Mouse (Mus musculus): ENCODE results near the gene Vezf1. TPM values are rescaled to one million over a fixed set of nuclear protein-coding genes. Genes with fewer than 3 reads are reported as not detected.

Vezf1 gene
- polyA plus RNA-seq, 1 experiment from 2014 or later: 26.2 TPM

- Histone ChIP-seq H3K27me3 (ENCODE audit: control insufficient read depth, insufficient read depth, low read length) (no peaks in the 10 kb centered on the region), H3K4me2 (ENCODE audit: low read length) (no peak overlapping the region), H3K9me3 (ENCODE audit: control insufficient read depth, low read length) (no peaks in the 10 kb centered on the region), H3K36me3 (ENCODE audit: control insufficient read depth, insufficient read depth, low read length) (peaks cover 63% of the 10 kb centered on the region), H3K4me1 (ENCODE audit: control insufficient read depth in 2 of 2, insufficient read depth in 2 of 2, low read length in 2 of 2) (peaks cover 4 to 17% of the 10 kb centered on the region in 2 experiments; a peak in 3 of 4 replicates), H3K27ac (replicated peaks in 1 of 2; ENCODE audit: control insufficient read depth in 1 of 2, insufficient read depth in 1 of 2, low read depth in 2 of 2, low read length in 2 of 2) (no peak overlapping the region), H3K4me3 (ENCODE audit: control insufficient read depth in 1 of 2, insufficient read depth in 1 of 2, low read depth in 1 of 2, low read length in 2 of 2) (no peak overlapping the region), H3K9ac (ENCODE audit: low read length) (no peak overlapping the region)
- no peak for ATAC-seq (ENCODE audit: insufficient number of reproducible peaks, insufficient read depth, low FRiP score, low read depth)
- 56% methylated on average over 6 of the region's 6 CpGs for WGBS
Measured at GRCm38 (mm10) chr11:88083699-88084098, 15.6 kb downstream of the Vezf1 start.

GRCm38 (mm10) chr11:88086737-88087627 is 18.9 kb downstream of the Vezf1 start:
- peak overlapping the region; percentile 65 for H3K9ac ChIP-seq (ENCODE audit: low read length)
- peak overlapping the region; percentile 76 for H3K4me2 ChIP-seq (ENCODE audit: low read length)
- peak overlapping the region; percentile 35 to 36 for H3K4me3 ChIP-seq (ENCODE audit: control insufficient read depth in 1 of 2, insufficient read depth in 1 of 2, low read depth in 1 of 2, low read length in 2 of 2)
- peaks cover 30% of the 10 kb centered on the region for H3K36me3 ChIP-seq (ENCODE audit: control insufficient read depth, insufficient read depth, low read length)
- no peaks in the 10 kb centered on the region for H3K27me3 ChIP-seq (ENCODE audit: control insufficient read depth, insufficient read depth, low read length)
- H3K4me1 ChIP-seq (ENCODE audit: control insufficient read depth in 2 of 2, insufficient read depth in 2 of 2, low read length in 2 of 2): peaks cover 4 to 17% of the 10 kb centered on the region in 2 experiments; a peak in 3 of 4 replicates
- 4% methylated on average over 25 of the region's 25 CpGs for WGBS
- H3K27ac ChIP-seq (replicated peaks in 1 of 2; ENCODE audit: control insufficient read depth in 1 of 2, insufficient read depth in 1 of 2, low read depth in 2 of 2, low read length in 2 of 2): peak overlapping the region; percentile 63 to 78
- ATAC-seq (ENCODE audit: insufficient number of reproducible peaks, insufficient read depth, low FRiP score, low read depth): peak; percentile 95
- no peaks in the 10 kb centered on the region for H3K9me3 ChIP-seq (ENCODE audit: control insufficient read depth, low read length)

GRCm38 (mm10) chr11:88089150-88089549 is 21.1 kb downstream of the Vezf1 start:
- peaks cover 10% of the 10 kb centered on the region; the same call in 1 of the 2 replicates for H3K36me3 ChIP-seq (ENCODE audit: control insufficient read depth, insufficient read depth, low read length)
- H3K9me3 ChIP-seq (ENCODE audit: control insufficient read depth, low read length): no peaks in the 10 kb centered on the region
- ATAC-seq (ENCODE audit: insufficient number of reproducible peaks, insufficient read depth, low FRiP score, low read depth): no peak
- WGBS: 45% methylated on average over 5 of the region's 5 CpGs
- H3K27me3 ChIP-seq (ENCODE audit: control insufficient read depth, insufficient read depth, low read length): no peaks in the 10 kb centered on the region
- no peak overlapping the region for H3K9ac ChIP-seq (ENCODE audit: low read length)
- no peak overlapping the region for H3K4me3 ChIP-seq (ENCODE audit: control insufficient read depth in 1 of 2, insufficient read depth in 1 of 2, low read depth in 1 of 2, low read length in 2 of 2)
- no peak overlapping the region for H3K27ac ChIP-seq (replicated peaks in 1 of 2; ENCODE audit: control insufficient read depth in 1 of 2, insufficient read depth in 1 of 2, low read depth in 2 of 2, low read length in 2 of 2)
- H3K4me2 ChIP-seq (ENCODE audit: low read length): no peak overlapping the region
- peaks cover 4 to 14% of the 10 kb centered on the region in 2 experiments; a peak in 3 of 4 replicates for H3K4me1 ChIP-seq (ENCODE audit: control insufficient read depth in 2 of 2, insufficient read depth in 2 of 2, low read length in 2 of 2)

- ATAC-seq (ENCODE audit: insufficient number of reproducible peaks, insufficient read depth, low FRiP score, low read depth): no peak
- WGBS: 72% methylated on average over 5 of the region's 5 CpGs
- Histone ChIP-seq H3K9ac (ENCODE audit: low read length) (no peak overlapping the region), H3K36me3 (ENCODE audit: control insufficient read depth, insufficient read depth, low read length) (peaks cover 4% of the 10 kb centered on the region; the same call in 1 of the 2 replicates), H3K4me2 (ENCODE audit: low read length) (no peak overlapping the region), H3K9me3 (ENCODE audit: control insufficient read depth, low read length) (no peaks in the 10 kb centered on the region), H3K4me1 (ENCODE audit: control insufficient read depth in 2 of 2, insufficient read depth in 2 of 2, low read length in 2 of 2) (peaks cover 4 to 14% of the 10 kb centered on the region in 2 experiments; a peak in 3 of 4 replicates), H3K27ac (replicated peaks in 1 of 2; ENCODE audit: control insufficient read depth in 1 of 2, insufficient read depth in 1 of 2, low read depth in 2 of 2, low read length in 2 of 2) (no peak overlapping the region), H3K4me3 (ENCODE audit: control insufficient read depth in 1 of 2, insufficient read depth in 1 of 2, low read depth in 1 of 2, low read length in 2 of 2) (no peak overlapping the region), H3K27me3 (ENCODE audit: control insufficient read depth, insufficient read depth, low read length) (no peaks in the 10 kb centered on the region)
Measured at GRCm38 (mm10) chr11:88090293-88090692, 22.2 kb downstream of the Vezf1 start.

- Histone ChIP-seq H3K4me2 (ENCODE audit: low read length) (no peak overlapping the region), H3K9me3 (ENCODE audit: control insufficient read depth, low read length) (no peaks in the 10 kb centered on the region), H3K36me3 (ENCODE audit: control insufficient read depth, insufficient read depth, low read length) (no peaks in the 10 kb centered on the region), H3K27ac (replicated peaks in 1 of 2; ENCODE audit: control insufficient read depth in 1 of 2, insufficient read depth in 1 of 2, low read depth in 2 of 2, low read length in 2 of 2) (no peak overlapping the region), H3K4me1 (ENCODE audit: control insufficient read depth in 2 of 2, insufficient read depth in 2 of 2, low read length in 2 of 2) (peaks cover 3 to 12% of the 10 kb centered on the region in 2 experiments; a peak in 3 of 4 replicates), H3K4me3 (ENCODE audit: control insufficient read depth in 1 of 2, insufficient read depth in 1 of 2, low read depth in 1 of 2, low read length in 2 of 2) (no peak overlapping the region), H3K27me3 (ENCODE audit: control insufficient read depth, insufficient read depth, low read length) (no peaks in the 10 kb centered on the region), H3K9ac (ENCODE audit: low read length) (no peak overlapping the region)
- no peak for ATAC-seq (ENCODE audit: insufficient number of reproducible peaks, insufficient read depth, low FRiP score, low read depth)
- WGBS: 55% methylated on average over 1 of the region's 1 CpGs
Measured at GRCm38 (mm10) chr11:88091949-88092348, 23.9 kb downstream of the Vezf1 start.

GRCm38 (mm10) chr11:88097173-88097572 is 29.1 kb downstream of the Vezf1 start:
- H3K9me3 ChIP-seq (ENCODE audit: control insufficient read depth, low read length): no peaks in the 10 kb centered on the region
- no peak for ATAC-seq (ENCODE audit: insufficient number of reproducible peaks, insufficient read depth, low FRiP score, low read depth)
- WGBS: 8% methylated on average over 4 of the region's 4 CpGs
- no peak overlapping the region; the same call in 1 of the 2 replicates for H3K9ac ChIP-seq (ENCODE audit: low read length)
- H3K4me3 ChIP-seq (ENCODE audit: control insufficient read depth in 1 of 2, insufficient read depth in 1 of 2, low read depth in 1 of 2, low read length in 2 of 2): no peak overlapping the region
- H3K4me2 ChIP-seq (ENCODE audit: low read length): peak overlapping the region; percentile 92
- no peaks in the 10 kb centered on the region for H3K36me3 ChIP-seq (ENCODE audit: control insufficient read depth, insufficient read depth, low read length)
- peaks cover 21 to 30% of the 10 kb centered on the region in 2 experiments for H3K4me1 ChIP-seq (ENCODE audit: control insufficient read depth in 2 of 2, insufficient read depth in 2 of 2, low read length in 2 of 2)
- no peaks in the 10 kb centered on the region for H3K27me3 ChIP-seq (ENCODE audit: control insufficient read depth, insufficient read depth, low read length)
- H3K27ac ChIP-seq (replicated peaks in 1 of 2; ENCODE audit: control insufficient read depth in 1 of 2, insufficient read depth in 1 of 2, low read depth in 2 of 2, low read length in 2 of 2): no peak overlapping the region

- H3K4me3 ChIP-seq (ENCODE audit: control insufficient read depth in 1 of 2, insufficient read depth in 1 of 2, low read depth in 1 of 2, low read length in 2 of 2): peak within 1 kb of the TSS; percentile 87 to 95
- peak within 1 kb of the TSS; percentile 98 for H3K9ac ChIP-seq (ENCODE audit: low read length)
- H3K27ac ChIP-seq (replicated peaks in 1 of 2; ENCODE audit: control insufficient read depth in 1 of 2, insufficient read depth in 1 of 2, low read depth in 2 of 2, low read length in 2 of 2): peak within 1 kb of the TSS; percentile 18 to 95; a peak in 3 of 4 replicates
- H3K27me3 ChIP-seq (ENCODE audit: control insufficient read depth, insufficient read depth, low read length): no peaks in the 10 kb centered on the region
- no peak for ATAC-seq (ENCODE audit: insufficient number of reproducible peaks, insufficient read depth, low FRiP score, low read depth)
- no peaks in the 10 kb centered on the region for H3K9me3 ChIP-seq (ENCODE audit: control insufficient read depth, low read length)
- H3K36me3 ChIP-seq (ENCODE audit: control insufficient read depth, insufficient read depth, low read length): no peaks in the 10 kb centered on the region
- H3K4me2 ChIP-seq (ENCODE audit: low read length): peak within 1 kb of the TSS; percentile 92
- H3K4me1 ChIP-seq (ENCODE audit: control insufficient read depth in 2 of 2, insufficient read depth in 2 of 2, low read length in 2 of 2): peaks cover 21 to 30% of the 10 kb centered on the region in 2 experiments
- 18% methylated on average over 17 of the region's 17 CpGs for WGBS
Measured at GRCm38 (mm10) chr11:88098021-88098729, 30.1 kb downstream of the Vezf1 start, which contains the start of gene Cuedc1. TSS of gene Cuedc1 (plus strand) at chr11:88098058.

Data from heart, embryonic 14.5 days (tissue).